Mouse (Mus musculus) lung, embryonic 14.5 days (tissue): ENCODE results near the gene Gm20498. TPM values are rescaled to one million over a fixed set of nuclear protein-coding genes. Genes with fewer than 3 reads are reported as not detected.
"Not testable (repeated sequence)": the region's sequence is repeated elsewhere in the genome, so short reads cannot be mapped to it uniquely, and the experiment has no call there.

Experiments used
- ATAC-seq: fragments of 200-750 bp; cut with Nextera tagmentation; 2 replicates; pipeline ENCODE4 v1.8.0; 2017; ENCODE audit warnings: mild to moderate bottlenecking, moderate TSS enrichment, moderate library complexity; ENCODE audit not compliant: insufficient read depth
- DNase-seq: peaks from one replicate; pipeline ENCODE4 v3.0.0-alpha.2; 2015
- H3K27ac ChIP-seq: fragments of 300-500 bp; sonication (generic); 2 replicates; pipeline ENCODE4 v1.5.1; 2014; ENCODE audit warnings: low read depth, mild to moderate bottlenecking, moderate library complexity
- H3K27me3 ChIP-seq: fragments of 300-500 bp; sonication (generic); 2 replicates; pipeline ENCODE4 v1.6.1; 2014; ENCODE audit warnings: low read length, control low read depth; ENCODE audit not compliant: insufficient read depth
- H3K36me3 ChIP-seq: fragments of 300-500 bp; sonication (generic); 2 replicates; pipeline ENCODE4 v1.6.1; 2014; ENCODE audit warnings: control low read depth; ENCODE audit not compliant: insufficient read depth
- H3K4me1 ChIP-seq: fragments of 300-500 bp; sonication (generic); 2 replicates; pipeline ENCODE4 v1.6.1; 2014; ENCODE audit warnings: antibody characterized with exemption, control low read depth; ENCODE audit not compliant: insufficient read depth
- H3K4me2 ChIP-seq: fragments of 300-500 bp; sonication (generic); 2 replicates; pipeline ENCODE4 v1.6.1; 2014; ENCODE audit warnings: mild to moderate bottlenecking
- H3K4me3 ChIP-seq: fragments of 300-500 bp; sonication (generic); 2 replicates; pipeline ENCODE4 v1.5.1; 2014; ENCODE audit warnings: low read depth, low read length
- H3K9ac ChIP-seq: fragments of 300-500 bp; sonication (generic); 2 replicates; pipeline ENCODE4 v1.6.1; 2014
- H3K9me3 ChIP-seq: fragments of 300-500 bp; sonication (generic); 2 replicates; pipeline ENCODE4 v1.6.1; 2016; ENCODE audit warnings: low read depth, low read length, control low read depth
- CTCF ChIP-seq: IDR thresholded peaks from 2 replicates; pipeline ENCODE4 v1.5.1; 2016; ENCODE audit warnings: antibody characterized with exemption, low read depth
- WGBS: fragments of 180-500 bp; shearing (Covaris S2); extraction: QIAGEN DNeasy Blood & Tissue Kit; methylation state at CpG from one replicate; pipeline ENCODE4 v1.1.7; 2014; 5-methylcytosine and 5-hydroxymethylcytosine counted together
- polyA plus RNA-seq: library from polyadenylated mRNA; unstranded; fragments of >200 nt; fragmentation: Nextera tagmentation; extraction: Ambion mirVana; gene quantifications from 2 replicates; pipeline ENCODE4 v1.2.1, GENCODE M21; 2014

Gene Gm20498
- 29.2 and 30.3 TPM in 2 replicates for polyA plus RNA-seq

- H3K4me3 ChIP-seq = peak within 1 kb of the TSS; percentile 81
- H3K4me2 ChIP-seq = peak within 1 kb of the TSS; percentile 73
- no peak for TF ChIP-seq CTCF
- no peaks in the 10 kb centered on the region; the same call in 1 of the 2 replicates for H3K4me1 ChIP-seq
- H3K9ac ChIP-seq = peak within 1 kb of the TSS; percentile 81
- peak within 1 kb of the TSS; percentile 61 for H3K27ac ChIP-seq
- H3K36me3 ChIP-seq = no peaks in the 10 kb centered on the region
- no peaks in the 10 kb centered on the region for H3K27me3 ChIP-seq
- H3K9me3 ChIP-seq = no peaks in the 10 kb centered on the region
- DNase-seq = peak; percentile 92
- WGBS = under 1% methylated on average over 46 of the region's 46 CpGs
- peak; percentile 98 for ATAC-seq
Observed at GRCm38 (mm10) chr12:81532316-81533028, at the start of gene Gm20498, which contains the start of gene Synj2bp. Gm20498 (minus strand) TSS chr12:81532905. Synj2bp (minus strand) TSS chr12:81532911.

- no peak within 1 kb of the TSS for H3K27ac ChIP-seq
- no peaks in the 10 kb centered on the region for H3K4me1 ChIP-seq
- no peaks in the 10 kb centered on the region for H3K27me3 ChIP-seq
- no peak for TF ChIP-seq CTCF
- DNase-seq (no peak), ATAC-seq (no peak)
- no peak within 1 kb of the TSS for H3K9ac ChIP-seq
- no peak within 1 kb of the TSS for H3K4me2 ChIP-seq
- 95% methylated on average over 1 of the region's 1 CpGs for WGBS
- no peaks in the 10 kb centered on the region for H3K9me3 ChIP-seq
- H3K36me3 ChIP-seq = peaks cover 21% of the 10 kb centered on the region
- no peak within 1 kb of the TSS for H3K4me3 ChIP-seq
Observed at GRCm38 (mm10) chr12:81568374-81568773, 35.7 kb upstream of the Gm20498 start, which contains the start of gene Adam21. Adam21 (minus strand) TSS chr12:81568474.

GRCm38 (mm10) chr12:81567931-81568330 lies 35.2 kb upstream of the Gm20498 start:
- DNase-seq = no peak
- Histone ChIP-seq H3K36me3 (peaks cover 18% of the 10 kb centered on the region), H3K4me3 (no peak overlapping the region), H3K27me3 (no peaks in the 10 kb centered on the region), H3K9me3 (no peaks in the 10 kb centered on the region), H3K4me2 (no peak overlapping the region), H3K4me1 (no peaks in the 10 kb centered on the region), H3K9ac (no peak overlapping the region), H3K27ac (no peak overlapping the region)
- TF ChIP-seq CTCF = no peak
- ATAC-seq = no peak
- 83% methylated on average over 5 of the region's 5 CpGs for WGBS

DNA sequence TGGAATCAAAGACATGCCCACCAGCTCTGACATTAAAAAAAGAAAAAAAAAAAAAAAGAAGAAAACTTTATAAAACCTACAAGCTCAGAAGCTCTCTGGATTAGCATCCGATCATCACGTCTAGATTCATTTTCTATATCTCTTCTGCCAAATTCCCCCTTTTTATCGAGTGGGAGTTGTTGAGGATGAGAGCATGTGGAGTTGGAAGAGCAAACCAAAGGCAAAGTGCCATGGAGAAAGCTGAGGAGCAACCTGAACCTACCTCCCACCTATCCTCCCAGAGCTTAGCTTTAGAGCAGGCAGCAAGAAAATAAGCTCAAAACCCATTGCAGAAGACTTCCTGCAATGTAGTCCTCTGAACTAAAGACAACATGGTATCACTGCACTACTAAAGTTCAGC lies 31.5 kb upstream of the Gm20498 start:
- Histone ChIP-seq H3K27me3 (no peaks in the 10 kb centered on the region), H3K4me2 (no peak overlapping the region), H3K9me3 (no peaks in the 10 kb centered on the region), H3K4me1 (no peaks in the 10 kb centered on the region), H3K9ac (no peak overlapping the region), H3K4me3 (no peak overlapping the region), H3K36me3 (no peaks in the 10 kb centered on the region), H3K27ac (no peak overlapping the region)
- WGBS = 91% methylated on average over 3 of the region's 3 CpGs
- TF ChIP-seq CTCF = no peak
- ATAC-seq (no peak), DNase-seq (no peak)

DNA sequence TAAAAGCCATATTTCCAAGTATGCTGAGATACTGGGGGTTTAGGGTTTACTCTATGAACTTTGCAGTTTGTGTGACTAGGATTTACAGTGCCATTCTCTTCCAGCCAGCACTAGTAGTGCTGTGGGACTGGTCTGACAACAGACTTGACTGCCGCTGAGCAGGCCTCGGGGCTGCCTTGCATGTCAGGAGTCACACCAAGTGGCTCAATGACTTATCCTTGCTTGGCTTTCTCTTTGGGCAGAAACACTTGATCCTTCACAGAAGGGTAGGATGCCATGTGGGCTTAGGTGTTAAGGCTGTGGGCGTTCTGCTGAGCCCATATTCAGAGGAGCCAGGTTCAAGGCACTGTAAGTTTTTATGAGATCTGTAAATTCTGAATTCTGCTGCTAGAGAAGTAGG lies 16.6 kb upstream of the Gm20498 start:
- WGBS = 82% methylated on average over 3 of the region's 3 CpGs
- no peak for ATAC-seq
- no peak for DNase-seq

DNA sequence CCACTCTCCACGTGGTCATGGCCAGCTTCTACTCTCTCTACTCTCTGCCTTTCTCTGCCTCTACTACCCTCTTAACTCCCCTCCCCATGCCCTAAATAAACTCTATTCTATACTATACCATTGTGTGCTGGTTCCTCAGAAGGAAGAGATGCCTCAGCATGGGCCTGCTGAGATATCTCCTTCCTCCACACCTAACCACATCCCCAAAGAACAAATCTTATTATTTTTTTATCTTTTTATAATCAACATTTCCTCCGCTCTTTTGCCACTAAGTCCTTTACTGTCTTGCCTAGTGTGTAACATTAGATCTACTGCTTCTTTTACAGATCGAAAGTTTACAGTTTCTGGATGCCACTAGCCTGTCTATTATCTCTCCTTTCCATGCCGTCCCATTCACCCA lies 14.5 kb upstream of the Gm20498 start:
- Histone ChIP-seq H3K4me3 (no peak overlapping the region), H3K27me3 (no peaks in the 10 kb centered on the region), H3K36me3 (no peaks in the 10 kb centered on the region), H3K27ac (no peak overlapping the region), H3K4me2 (no peak overlapping the region), H3K9me3 (no peaks in the 10 kb centered on the region), H3K9ac (no peak overlapping the region), H3K4me1 (no peaks in the 10 kb centered on the region)
- no peak for TF ChIP-seq CTCF
- ATAC-seq = no peak
- WGBS = 59% methylated on average over 4 of the region's 4 CpGs
- no peak for DNase-seq

More for the DNA sequence above, 16.6 kb upstream of the Gm20498 start:
- H3K27me3 ChIP-seq = no peaks in the 10 kb centered on the region
- no peak overlapping the region for H3K27ac ChIP-seq
- no peak for TF ChIP-seq CTCF
- H3K4me2 ChIP-seq = no peak overlapping the region
- no peak overlapping the region for H3K9ac ChIP-seq
- H3K4me3 ChIP-seq = no peak overlapping the region
- no peaks in the 10 kb centered on the region for H3K9me3 ChIP-seq
- no peaks in the 10 kb centered on the region for H3K36me3 ChIP-seq
- H3K4me1 ChIP-seq = no peaks in the 10 kb centered on the region

DNA sequence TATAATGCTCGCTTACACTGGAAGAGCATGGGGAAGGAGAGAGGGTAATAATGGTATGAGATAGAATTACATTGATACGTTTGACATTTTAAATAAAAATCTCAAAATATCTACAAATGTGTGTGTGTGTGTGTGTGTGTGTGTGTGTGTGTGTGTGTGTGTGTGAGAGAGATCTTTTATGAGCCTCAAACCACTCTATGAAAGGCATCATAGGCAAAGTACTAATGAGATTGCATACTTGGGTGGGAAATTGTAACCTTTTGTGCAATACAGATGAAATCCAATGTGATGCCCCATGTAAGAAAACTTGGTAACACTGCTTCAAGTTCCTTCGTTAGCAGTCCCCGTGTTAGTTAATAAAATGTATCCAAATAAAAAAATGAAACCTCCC lies 319 bp upstream of the Gm20498 start:
- DNase-seq (peak; percentile 23), ATAC-seq (peak; percentile 13; the same call in 1 of the 2 replicates)
- no peaks in the 10 kb centered on the region for H3K27me3 ChIP-seq
- no peaks in the 10 kb centered on the region for H3K36me3 ChIP-seq
- H3K9me3 ChIP-seq = no peaks in the 10 kb centered on the region
- H3K4me3 ChIP-seq = peak overlapping the region; percentile 81
- no peak overlapping the region for H3K27ac ChIP-seq
- H3K9ac ChIP-seq = peak overlapping the region; percentile 81
- no peaks in the 10 kb centered on the region; the same call in 1 of the 2 replicates for H3K4me1 ChIP-seq
- 32% methylated on average over 4 of the region's 4 CpGs for WGBS
- H3K4me2 ChIP-seq = peak overlapping the region; percentile 73
- no peak for TF ChIP-seq CTCF

GRCm38 (mm10) chr12:81530587-81530986 lies 2.1 kb downstream of the Gm20498 start:
- H3K27ac ChIP-seq, H3K4me2 ChIP-seq, H3K36me3 ChIP-seq, H3K9me3 ChIP-seq, H3K9ac ChIP-seq, H3K27me3 ChIP-seq, DNase-seq, H3K4me3 ChIP-seq, H3K4me1 ChIP-seq, ATAC-seq: not testable (repeated sequence)
- WGBS = 85% methylated on average over 5 of the region's 8 CpGs

GRCm38 (mm10) chr12:81496906-81497305 lies 35.8 kb downstream of the Gm20498 start:
- H3K4me2 ChIP-seq, H3K9me3 ChIP-seq, H3K27me3 ChIP-seq, H3K36me3 ChIP-seq, H3K4me3 ChIP-seq, H3K9ac ChIP-seq, DNase-seq, H3K27ac ChIP-seq, ATAC-seq, H3K4me1 ChIP-seq: not testable (repeated sequence)
- WGBS = 95% methylated on average over 9 of the region's 9 CpGs
